Mouse (Mus musculus): ENCODE data around the gene Igsf1.

Igsf1 gene

DNA sequence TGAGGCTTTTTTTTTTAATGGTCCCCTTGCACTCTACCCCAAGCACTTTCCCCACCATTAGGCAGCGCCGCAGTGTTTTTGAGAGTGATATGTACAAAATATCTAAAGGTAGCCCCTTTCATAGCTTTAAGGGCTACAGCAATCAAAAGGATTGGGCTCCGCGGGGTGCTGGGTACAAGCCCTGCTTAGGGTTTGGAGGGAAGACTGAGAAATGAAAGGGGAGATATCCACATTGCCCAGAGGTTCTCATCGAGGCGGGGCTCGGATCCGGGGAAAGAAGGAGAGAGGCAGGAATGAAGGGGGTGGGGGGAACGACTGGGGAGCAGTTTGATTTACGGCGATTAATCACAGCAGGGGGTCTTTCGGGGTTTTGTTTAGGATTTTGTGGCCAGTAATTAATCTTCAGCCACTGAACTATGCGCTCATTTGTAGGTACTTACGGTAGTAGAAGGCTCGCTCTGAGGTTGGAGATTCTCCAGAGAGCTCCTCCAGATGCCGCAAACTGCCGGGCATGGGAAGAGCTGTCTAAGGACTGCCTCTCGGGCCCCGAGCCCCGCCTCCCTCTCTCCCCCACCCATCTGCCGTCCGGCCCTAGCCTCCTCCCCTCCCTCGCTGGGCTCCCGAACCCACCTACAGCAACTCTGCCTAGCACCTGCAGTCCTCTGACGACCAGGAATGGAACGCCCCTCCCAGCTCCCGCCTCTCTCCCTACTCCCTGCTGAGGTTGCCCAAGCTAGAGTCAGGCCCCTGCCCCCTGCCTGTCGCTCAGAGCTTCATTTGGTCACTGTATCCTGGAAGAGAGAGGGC is at the start of gene Igsf1:
TSS of gene Igsf1 (minus strand) at position 537 of the 807 bp plus-strand sequence.
- DNase-seq (ENCODE audit: low spot score): no peak

DNA sequence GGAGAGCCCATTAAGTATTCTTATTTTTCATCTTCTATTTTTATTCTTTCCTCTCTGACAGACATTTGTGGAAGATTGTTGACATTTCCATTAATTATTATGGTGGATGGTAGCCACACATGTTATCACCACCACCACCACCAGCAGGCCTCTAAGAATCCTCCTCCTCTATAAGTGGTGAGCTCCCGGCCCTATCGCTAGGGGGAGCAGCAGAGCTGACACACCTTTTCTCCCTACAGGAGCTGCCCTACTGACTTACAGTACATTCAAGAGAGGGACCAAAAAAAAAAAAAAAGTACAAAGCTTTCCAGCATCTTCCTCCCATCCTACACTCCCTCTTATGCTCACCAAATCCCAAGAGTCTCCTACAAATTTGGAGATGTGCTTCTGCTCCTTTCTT is 26.7 kb downstream of the Igsf1 start:
- no peak for DNase-seq (ENCODE audit: low spot score)

DNA sequence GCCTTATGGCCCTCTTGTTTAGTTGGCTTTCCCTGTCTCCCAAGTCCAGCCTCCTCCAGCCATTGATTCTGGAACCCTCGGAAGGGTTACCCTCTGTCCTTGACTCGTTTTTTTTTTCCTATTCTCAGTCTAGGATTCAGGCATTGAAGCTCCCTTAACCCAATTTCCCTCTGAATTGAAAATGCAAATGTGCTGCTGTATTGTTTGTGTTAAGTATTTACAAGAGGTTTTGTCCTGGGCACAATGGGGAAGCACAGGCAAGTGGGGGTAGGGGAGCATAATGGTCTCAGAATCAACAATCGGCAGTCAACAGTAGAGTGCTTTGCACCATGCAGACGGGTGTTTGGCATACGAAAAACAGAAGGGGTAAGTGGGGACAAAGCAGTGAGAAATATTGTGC is 52.4 kb downstream of the Igsf1 start:
- no peak for DNase-seq (ENCODE audit: low spot score)

DNA sequence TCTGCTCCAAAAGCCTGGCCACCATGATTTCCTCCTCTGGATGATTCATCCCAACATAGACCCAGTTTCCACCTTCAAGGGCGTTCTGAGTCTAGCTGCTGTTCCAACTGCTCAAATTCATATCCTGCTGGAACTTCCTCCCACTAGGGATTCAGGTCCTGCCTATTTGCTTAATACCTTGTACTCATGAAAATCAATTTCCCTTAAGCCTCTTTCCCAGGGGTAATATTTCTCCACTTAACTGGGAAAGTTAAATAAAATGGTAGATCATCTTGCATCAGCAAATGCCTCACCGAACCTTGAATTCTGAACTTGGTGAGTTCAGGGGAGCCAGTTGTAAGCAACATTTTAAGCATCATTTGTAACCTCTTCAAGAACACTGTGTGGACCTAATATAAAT is 62.6 kb downstream of the Igsf1 start, which contains the start of gene Olfr1321:
TSS of gene Olfr1321 (minus strand) at position 101 of the 400 bp plus-strand sequence.
- no peak for DNase-seq (ENCODE audit: low spot score)
